Mouse (Mus musculus): Measurements from ENCODE around the gene Klhl9.

- TF ChIP-seq EP300 (IDR thresholded peaks at IDR 0.05; ENCODE audit: low read depth) (no peak), CTCF (IDR thresholded peaks at IDR 0.05; ENCODE audit: low read depth) (no peak)
Observed at GRCm38 (mm10) chr4:88699301-88699700, 23.0 kb downstream of the Klhl9 start.

All from liver, postnatal 0 days (tissue).